Mouse (Mus musculus): Measurements from ENCODE around the gene Kcnh7.

Gene Kcnh7

GRCm38 (mm10) chr2:62652466-62652865 lies 531.6 kb downstream of the Kcnh7 start:
- no peak for DNase-seq (ENCODE audit: extremely low read depth, insufficient read length, low spot score)

DNA sequence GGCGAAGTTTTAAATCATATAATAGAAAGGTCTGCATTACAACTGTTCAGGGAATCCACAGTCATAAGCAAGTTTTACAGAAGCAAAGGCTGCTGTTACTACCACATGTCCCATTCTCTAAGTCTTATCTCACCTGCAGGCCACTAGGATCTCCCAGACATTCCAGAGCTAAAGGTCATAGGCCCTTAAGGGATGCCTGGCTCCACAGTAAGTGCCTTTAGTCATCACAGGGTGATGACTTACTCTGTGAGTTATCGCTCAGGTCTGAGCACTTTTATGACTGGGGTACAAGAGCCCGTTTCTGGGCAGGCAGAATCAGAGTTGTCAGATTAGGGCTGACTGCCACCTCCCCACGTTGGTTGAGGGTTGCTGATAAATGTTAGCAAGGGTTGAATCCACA lies 532.2 kb downstream of the Kcnh7 start:
- DNase-seq (ENCODE audit: extremely low read depth, insufficient read length, low spot score), result no peak

- DNase-seq (ENCODE audit: extremely low read depth, insufficient read length, low spot score), result no peak
Measured at GRCm38 (mm10) chr2:62646671-62647289, 537.3 kb downstream of the Kcnh7 start.

DNA sequence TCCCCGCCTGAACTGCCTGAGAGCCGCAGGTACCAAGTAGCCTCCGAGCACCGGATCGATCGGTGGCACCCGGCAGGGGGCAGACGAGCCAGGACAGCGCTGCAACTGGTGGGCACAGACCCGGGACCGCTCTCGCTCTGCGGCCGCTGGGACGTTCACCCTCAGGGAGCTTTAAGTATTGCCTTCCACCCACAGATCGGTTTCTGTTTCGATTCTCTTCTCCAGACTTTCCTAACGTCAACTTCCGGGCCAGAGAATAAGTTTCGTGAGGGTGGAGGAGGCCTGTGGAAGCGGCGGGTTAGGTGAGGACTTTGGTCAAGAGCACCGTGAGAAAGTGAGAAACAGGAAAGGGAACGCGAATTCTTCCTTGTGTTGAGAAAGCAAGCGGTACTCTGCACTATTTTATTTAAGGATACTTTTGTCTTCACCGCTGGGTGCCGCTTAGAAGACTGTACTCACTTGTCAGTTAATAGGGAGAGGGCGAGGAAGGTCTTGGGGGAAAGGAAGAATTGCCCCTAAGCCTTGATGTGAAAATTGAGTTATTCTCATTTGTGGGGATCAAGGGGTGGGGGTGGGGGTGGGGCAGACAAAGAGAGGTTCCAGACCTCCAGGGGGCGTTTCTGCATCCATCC lies 538.0 kb downstream of the Kcnh7 start, which contains the start of gene Ifih1:
Ifih1 (minus strand) TSS at position 242 of the 632 bp plus-strand sequence.
- no peak for DNase-seq (ENCODE audit: extremely low read depth, insufficient read length, low spot score)

DNA sequence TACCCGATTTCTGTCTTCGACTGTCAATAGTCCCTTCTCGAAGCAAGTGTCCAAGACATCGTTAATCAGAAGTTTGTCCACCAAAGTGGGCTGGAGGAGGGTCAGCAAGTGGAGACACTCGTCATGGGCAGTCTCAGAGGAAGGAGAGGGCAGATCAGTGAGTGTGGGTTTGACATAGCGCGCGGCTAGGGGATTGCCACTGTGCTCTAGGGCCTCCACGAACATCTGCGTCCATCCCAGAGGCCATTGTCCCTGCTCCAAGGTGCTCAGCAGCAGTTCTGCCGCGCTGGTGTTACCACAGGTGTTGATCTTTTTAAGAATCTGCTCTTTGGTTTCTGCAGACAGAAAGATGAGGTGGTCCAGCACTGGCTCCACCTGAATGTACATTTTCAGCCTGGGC lies 538.6 kb downstream of the Kcnh7 start:
- DNase-seq (ENCODE audit: extremely low read depth, insufficient read length, low spot score), result no peak

- no peak for DNase-seq (ENCODE audit: extremely low read depth, insufficient read length, low spot score)
Measured at GRCm38 (mm10) chr2:62644891-62645290, 539.2 kb downstream of the Kcnh7 start.

Measured in 3134 (cell line).